Comparison of ENCODE assay signal across 14 mouse cellular contexts in genomic region chr5:39638926-39639325, GRCm38 (mm10).
DNase-seq lines count a peak whose midpoint lies in the region; ATAC-seq and TF ChIP-seq lines count a peak whose summit lies in the region.
"Had no signal": no experiment of that assay in that cellular context is flagged by ENCODE, and none has a peak within 500 bp of the region (broad histone marks: within the 10 kb centered on the region; RNA-seq: fewer than 3 reads in every experiment).

No protein-coding gene starts in this region.

- H3K9ac ChIP-seq in hindbrain, embryonic 15.5 days: no peak overlapping the region
- no peak overlapping the region for H3K9ac ChIP-seq in hindbrain, embryonic 11.5 days (ENCODE audit: low read depth, low read length)
- H3K9ac ChIP-seq in midbrain, postnatal 0 days (replicated peaks; ENCODE audit: low read length, poor library complexity, severe bottlenecking): no peak overlapping the region
- H3K9ac ChIP-seq: embryonic facial prominence, embryonic 15.5 days; forebrain, embryonic 15.5 days; heart, embryonic 13.5 days had no signal

- H3K4me1 ChIP-seq in hindbrain, embryonic 15.5 days (replicated peaks): peaks cover 26% of the 10 kb centered on the region
- no peaks in the 10 kb centered on the region for H3K4me1 ChIP-seq in hindbrain, embryonic 11.5 days (replicated peaks; ENCODE audit: control insufficient read depth, insufficient read depth, low read length)
- H3K4me1 ChIP-seq in midbrain, postnatal 0 days (ENCODE audit: insufficient read depth, low read length): no peaks in the 10 kb centered on the region
- H3K4me1 ChIP-seq in midbrain, embryonic 10.5 days: peaks cover 11% of the 10 kb centered on the region

- H3K36me3 ChIP-seq in hindbrain, embryonic 15.5 days: no peaks in the 10 kb centered on the region
- H3K36me3 ChIP-seq in hindbrain, embryonic 11.5 days (ENCODE audit: control insufficient read depth, insufficient read depth, low read length): no peaks in the 10 kb centered on the region
- H3K36me3 ChIP-seq in midbrain, postnatal 0 days (ENCODE audit: insufficient read depth, low read length): no peaks in the 10 kb centered on the region
- no peaks in the 10 kb centered on the region for H3K36me3 ChIP-seq in midbrain, embryonic 10.5 days
- H3K36me3 ChIP-seq: embryonic facial prominence, embryonic 15.5 days; forebrain, embryonic 15.5 days; heart, embryonic 13.5 days had no signal

- WGBS in hindbrain, embryonic 15.5 days: 78% methylated on average over 5 of the region's 5 CpGs
- WGBS in hindbrain, embryonic 11.5 days: 81% methylated on average over 5 of the region's 5 CpGs
- WGBS in midbrain, postnatal 0 days: 79% methylated on average over 5 of the region's 5 CpGs
- WGBS in midbrain, embryonic 10.5 days: 82% methylated on average over 5 of the region's 5 CpGs

- H3K4me2 ChIP-seq in hindbrain, embryonic 15.5 days: peak overlapping the region; percentile 84; the same call in 1 of the 2 replicates
- H3K4me2 ChIP-seq in hindbrain, embryonic 11.5 days (replicated peaks; ENCODE audit: low read depth, low read length): no peak overlapping the region
- peak overlapping the region; percentile 85 for H3K4me2 ChIP-seq in midbrain, postnatal 0 days (ENCODE audit: low read depth, low read length, poor library complexity, severe bottlenecking)
- H3K4me2 ChIP-seq: embryonic facial prominence, embryonic 15.5 days; heart, embryonic 13.5 days had no signal

- H3K9me3 ChIP-seq in hindbrain, embryonic 15.5 days: no peaks in the 10 kb centered on the region
- no peaks in the 10 kb centered on the region for H3K9me3 ChIP-seq in hindbrain, embryonic 11.5 days (ENCODE audit: control insufficient read depth, low read length)
- H3K9me3 ChIP-seq in midbrain, postnatal 0 days (ENCODE audit: low read length): no peaks in the 10 kb centered on the region
- no peaks in the 10 kb centered on the region for H3K9me3 ChIP-seq in midbrain, embryonic 10.5 days (replicated peaks)
- H3K9me3 ChIP-seq: embryonic facial prominence, embryonic 15.5 days; forebrain, embryonic 15.5 days; heart, embryonic 13.5 days had no signal

- H3K27me3 ChIP-seq in hindbrain, embryonic 15.5 days: no peaks in the 10 kb centered on the region
- H3K27me3 ChIP-seq in hindbrain, embryonic 11.5 days (ENCODE audit: control insufficient read depth, insufficient read depth, low read length): peaks cover 8% of the 10 kb centered on the region
- no peaks in the 10 kb centered on the region for H3K27me3 ChIP-seq in midbrain, postnatal 0 days (ENCODE audit: insufficient read depth, low read length)
- H3K27me3 ChIP-seq in midbrain, embryonic 10.5 days (ENCODE audit: low read depth, poor library complexity, severe bottlenecking): peaks cover 35% of the 10 kb centered on the region
- H3K27me3 ChIP-seq: forebrain, embryonic 15.5 days; Patski had no signal

- DNase-seq in cerebellum, adult 9-11 months: peak; percentile 28
- no peak for DNase-seq in cerebellum, postnatal 4 days (ENCODE audit: low spot score in 2 of 2)
- no peak for DNase-seq in hindbrain, embryonic 11.5 days (ENCODE audit: low spot score)
- no peak for DNase-seq in midbrain, postnatal 0 days (ENCODE audit: low spot score)
- DNase-seq in midbrain, embryonic 10.5 days (ENCODE audit: low spot score): no peak
- DNase-seq in gastrocnemius, postnatal 14 days: no peak

- H3K4me3 ChIP-seq in hindbrain, embryonic 15.5 days: no peak overlapping the region
- H3K4me3 ChIP-seq in hindbrain, embryonic 11.5 days (ENCODE audit: low read depth, low read length): no peak overlapping the region
- no peak overlapping the region for H3K4me3 ChIP-seq in midbrain, postnatal 0 days (ENCODE audit: low read depth, low read length)
- H3K4me3 ChIP-seq in midbrain, embryonic 10.5 days: no peak overlapping the region
- H3K4me3 ChIP-seq: embryonic facial prominence, embryonic 15.5 days; erythroblast, embryonic 14.5 days; forebrain, embryonic 15.5 days; heart, embryonic 13.5 days had no signal

- no peak overlapping the region for H3K27ac ChIP-seq in hindbrain, embryonic 15.5 days (replicated peaks)
- no peak overlapping the region for H3K27ac ChIP-seq in hindbrain, embryonic 11.5 days (ENCODE audit: low read depth, low read length)
- H3K27ac ChIP-seq in midbrain, postnatal 0 days (ENCODE audit: low read depth, low read length): no peak overlapping the region
- H3K27ac ChIP-seq in midbrain, embryonic 10.5 days (replicated peaks): no peak overlapping the region
- H3K27ac ChIP-seq: embryonic facial prominence, embryonic 15.5 days; forebrain, embryonic 15.5 days; heart, embryonic 13.5 days had no signal

- no peak for ATAC-seq in hindbrain, embryonic 15.5 days (ENCODE audit: low FRiP score, low read depth)
- ATAC-seq in hindbrain, embryonic 11.5 days (ENCODE audit: low FRiP score): no peak
- ATAC-seq in midbrain, postnatal 0 days (ENCODE audit: low FRiP score): no peak
- ATAC-seq: activated CD4-positive, CD25-positive, alpha-beta regulatory T cell, adult 4 months; forebrain, embryonic 15.5 days; hindbrain, embryonic 16.5 days had no signal

- TF ChIP-seq CTCF in midbrain, postnatal 0 days (IDR thresholded peaks at IDR 0.05): no peak

- intact Hi-C loops in gastrocnemius, postnatal 14 days (cut with DNase I; ENCODE audit: low total_unique reads): no loop called here
